Mouse (Mus musculus): ENCODE data around the gene Zfp276.
"Not testable (repeated sequence)": the region's sequence is repeated elsewhere in the genome, so short reads cannot be mapped to it uniquely, and the experiment has no call there.

Zfp276 gene

GRCm38 (mm10) chr8:123244382-123244781 is 9.6 kb upstream of the Zfp276 start:
- DNase-seq (ENCODE audit: low read depth, low spot score): no peak

- no peak for DNase-seq (ENCODE audit: low read depth, low spot score)
Measured at GRCm38 (mm10) chr8:123245543-123245942, 8.5 kb upstream of the Zfp276 start.

DNA sequence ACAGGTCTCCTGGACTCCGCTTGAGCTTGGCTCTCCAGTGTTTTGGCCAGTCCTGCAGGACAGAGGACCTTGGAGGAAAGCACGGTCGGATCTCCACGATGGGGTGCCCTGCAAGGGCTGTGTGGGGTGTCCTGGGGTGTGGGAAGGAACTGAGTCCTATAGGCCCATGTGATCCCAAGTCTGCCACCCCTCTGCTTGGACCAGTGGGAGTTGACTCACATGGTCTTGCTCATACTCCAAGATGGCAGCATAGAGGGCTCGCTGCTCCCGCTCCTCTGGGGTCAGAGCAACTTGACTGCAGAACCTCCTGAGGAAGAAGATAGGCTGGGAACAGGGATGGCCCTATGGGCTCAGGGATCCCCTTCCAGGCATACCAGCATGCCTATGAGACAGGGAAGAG is 6.2 kb upstream of the Zfp276 start:
- DNase-seq (ENCODE audit: low read depth, low spot score): no peak

GRCm38 (mm10) chr8:123248596-123248995 is 5.4 kb upstream of the Zfp276 start:
- DNase-seq (ENCODE audit: low read depth, low spot score): no peak

DNA sequence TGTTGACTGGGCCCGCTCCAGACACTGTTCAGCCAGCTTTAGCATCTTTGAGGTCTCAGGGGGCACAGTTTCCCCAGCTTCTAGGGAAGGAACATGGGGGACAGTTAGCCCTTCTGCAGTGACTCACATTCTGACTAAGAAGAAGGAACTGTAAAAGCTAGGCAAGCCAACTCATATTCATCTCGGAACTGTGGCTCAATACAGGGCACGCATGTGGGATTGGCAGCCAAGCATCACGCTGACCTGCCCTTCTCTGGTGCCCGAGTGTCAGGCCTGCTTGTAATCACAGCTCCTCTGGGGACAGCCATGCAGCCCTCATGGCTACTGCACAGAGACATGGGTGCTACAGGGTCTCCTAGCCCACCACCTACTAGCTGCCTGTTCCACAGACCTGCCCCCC is 3.1 kb upstream of the Zfp276 start:
- no peak for DNase-seq (ENCODE audit: low read depth, low spot score)

DNA sequence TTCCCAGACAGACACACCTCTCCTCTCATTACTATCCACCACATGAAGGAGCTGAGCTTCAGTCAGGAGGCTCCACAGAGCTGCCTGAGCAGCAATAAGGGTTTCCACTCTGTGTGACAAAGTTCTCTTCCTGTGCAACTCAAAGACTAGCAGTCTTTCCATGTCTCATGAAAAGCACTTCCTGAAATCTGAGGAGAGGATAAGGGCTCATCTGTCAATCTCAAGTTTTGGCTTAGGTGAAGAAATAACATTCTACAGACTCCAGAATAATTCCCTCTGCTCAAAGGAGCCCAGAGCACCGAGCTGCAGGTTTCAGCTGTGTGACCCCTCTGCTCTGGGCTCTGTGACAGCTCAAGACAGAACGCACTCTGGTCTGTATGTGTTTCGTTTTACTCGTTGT is 1.1 kb upstream of the Zfp276 start:
- no peak for DNase-seq (ENCODE audit: low read depth, low spot score)

DNA sequence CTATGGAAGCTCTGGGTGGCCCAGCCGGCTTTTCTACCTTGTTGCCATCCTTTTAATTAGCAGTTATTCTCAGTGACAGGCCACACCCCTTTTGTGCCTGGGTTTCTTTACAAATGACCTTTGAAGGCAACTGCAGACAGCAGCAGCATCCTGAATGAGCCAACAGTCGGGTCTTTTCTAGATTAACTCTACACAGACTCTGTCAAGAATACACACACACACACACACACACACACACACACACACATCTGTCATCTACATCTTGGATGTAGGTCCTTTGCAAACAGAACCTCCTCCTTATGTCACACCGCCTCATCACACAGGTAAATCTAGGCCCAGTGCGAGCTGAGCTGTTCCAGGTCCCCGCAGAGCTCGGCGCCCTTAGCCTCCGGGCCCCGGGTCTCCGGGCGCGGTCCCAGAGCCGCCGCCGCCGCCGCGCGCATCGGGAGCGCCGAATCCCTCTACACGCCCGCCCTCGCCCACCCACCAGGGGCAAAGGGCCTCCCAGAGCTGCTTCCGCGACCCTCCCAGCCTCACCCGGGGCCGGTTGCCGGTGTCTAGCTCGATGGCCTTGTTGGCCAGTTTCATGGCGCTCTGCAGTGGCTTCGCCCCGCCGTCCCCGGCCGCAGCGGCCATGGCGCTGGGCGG is 420 bp upstream of the Zfp276 start:
- DNase-seq (ENCODE audit: low read depth, low spot score): no peak

GRCm38 (mm10) chr8:123255170-123255569 is 1.2 kb downstream of the Zfp276 start:
- DNase-seq (ENCODE audit: low read depth, low spot score): no peak

DNA sequence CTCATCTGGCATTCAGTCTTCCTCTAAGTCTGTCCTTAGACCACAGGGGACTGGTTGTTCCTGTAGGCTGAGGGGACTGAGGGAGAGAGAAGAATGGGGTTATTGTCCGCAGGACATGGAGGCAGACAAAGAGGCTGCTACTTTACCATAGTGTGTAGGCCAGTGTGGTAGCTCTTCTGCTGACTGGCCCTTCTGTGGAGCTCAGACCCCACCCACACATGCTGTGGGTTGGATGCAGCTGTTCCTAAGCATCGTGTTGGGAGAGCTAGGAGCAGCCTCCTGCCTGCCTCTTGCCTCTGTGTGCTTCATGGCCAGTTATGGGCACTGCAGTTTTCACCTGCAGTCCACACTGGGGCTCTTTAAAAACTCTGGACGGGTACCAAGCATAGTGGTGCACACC is 3.1 kb downstream of the Zfp276 start:
- DNase-seq (ENCODE audit: low read depth, low spot score): no peak

DNA sequence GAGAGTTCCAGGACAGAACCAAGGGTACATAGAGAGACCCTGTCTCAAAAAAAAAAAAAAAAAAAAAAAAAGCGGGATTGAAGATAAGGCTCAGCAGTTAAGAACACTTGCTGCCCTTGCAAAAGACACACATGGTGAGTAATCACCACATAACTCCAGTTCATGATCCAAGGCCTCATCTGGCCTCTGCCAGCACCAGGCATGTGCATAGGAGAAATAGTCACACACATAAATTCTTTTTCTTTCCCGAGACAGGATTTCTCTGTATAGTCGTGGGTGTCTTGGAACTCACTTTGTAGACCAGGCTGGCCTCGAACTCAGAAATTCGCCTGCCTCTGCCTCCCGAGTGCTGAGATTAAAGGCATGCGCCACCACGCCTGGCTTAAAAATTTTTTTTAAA is 3.6 kb downstream of the Zfp276 start:
- not testable (repeated sequence) for DNase-seq (ENCODE audit: low read depth, low spot score)

DNA sequence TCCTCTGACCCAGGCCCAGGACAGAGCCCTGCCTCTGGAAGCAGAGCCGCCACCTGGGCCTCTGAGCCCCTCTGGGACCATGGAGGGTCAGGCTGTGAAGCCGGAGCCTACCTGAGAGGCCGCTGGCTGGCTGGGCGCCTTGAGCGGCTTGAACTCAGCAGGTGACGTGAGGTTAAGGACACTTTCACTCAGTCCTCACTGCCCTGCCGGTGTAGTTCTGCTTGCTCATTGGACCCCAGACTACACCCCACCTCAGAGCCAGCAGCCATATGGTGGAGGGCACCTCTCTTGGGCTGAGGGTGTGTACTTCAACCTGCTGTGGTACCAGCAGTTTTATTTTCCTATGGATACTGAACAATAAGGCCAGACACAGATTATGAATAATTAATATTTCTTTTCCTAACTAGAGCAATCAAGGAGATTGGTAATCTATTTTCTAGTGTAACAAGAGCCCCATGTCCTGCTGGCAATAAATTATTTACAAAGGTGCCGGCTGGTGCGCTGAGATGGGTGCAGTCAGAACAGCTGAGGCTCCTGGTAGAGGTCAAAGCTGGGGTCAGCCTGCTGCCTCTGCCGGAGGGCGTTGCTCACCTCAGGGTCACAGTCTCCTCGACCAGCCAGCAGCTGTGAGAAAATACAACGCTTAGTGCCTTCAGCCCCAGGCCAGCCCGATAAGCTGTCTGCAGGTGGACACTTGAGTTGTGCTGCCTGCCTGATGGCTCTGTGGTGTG is 14.1 kb downstream of the Zfp276 start:
- peak; percentile 46 for DNase-seq (ENCODE audit: low read depth, low spot score)

- no peak for DNase-seq (ENCODE audit: low read depth, low spot score)
Measured at GRCm38 (mm10) chr8:123271147-123271546, 17.2 kb downstream of the Zfp276 start.

DNA sequence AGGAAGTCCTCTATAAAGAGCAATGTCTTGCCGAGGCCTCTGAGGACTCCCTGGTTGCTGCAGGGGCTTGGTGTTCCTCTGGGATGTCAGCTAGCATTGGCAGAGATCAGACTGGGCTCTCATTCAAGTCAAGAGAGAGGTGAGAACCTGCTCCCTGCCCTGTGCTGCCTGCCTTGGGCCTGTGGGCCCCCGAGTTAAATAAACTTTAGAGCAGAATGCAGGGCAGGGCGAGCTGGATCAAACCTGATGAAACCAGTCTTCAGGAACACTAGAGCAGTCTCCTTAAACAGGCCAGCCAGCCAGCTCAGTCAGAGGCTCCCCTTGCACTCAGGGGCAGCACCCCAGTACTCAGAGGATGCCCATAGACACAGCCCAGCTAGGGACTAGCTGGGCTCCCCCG is 17.9 kb downstream of the Zfp276 start:
- DNase-seq (ENCODE audit: low read depth, low spot score): peak; percentile 65

GRCm38 (mm10) chr8:123274447-123274846 is 20.5 kb downstream of the Zfp276 start:
- no peak for DNase-seq (ENCODE audit: low read depth, low spot score)

DNA sequence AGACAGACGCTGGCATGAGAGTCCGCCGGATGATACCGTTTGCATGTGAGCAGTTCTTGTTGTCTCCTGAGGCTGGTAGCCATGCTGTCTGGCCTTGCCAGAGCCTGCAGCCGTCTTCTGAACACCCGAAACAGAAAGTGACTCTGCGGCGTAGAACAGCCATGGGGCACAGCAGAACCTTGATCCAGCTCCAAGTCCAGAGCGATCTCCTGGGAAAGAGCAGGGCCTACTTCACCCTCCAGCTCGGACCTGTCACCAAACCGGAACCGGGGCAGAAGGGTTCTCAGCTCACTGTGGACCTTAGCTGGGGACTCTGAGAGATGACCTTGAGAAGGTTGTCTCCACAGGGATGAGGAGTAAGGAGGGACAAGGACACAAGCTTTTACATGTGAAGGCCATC is 21.1 kb downstream of the Zfp276 start:
- DNase-seq (ENCODE audit: low read depth, low spot score): no peak

DNA sequence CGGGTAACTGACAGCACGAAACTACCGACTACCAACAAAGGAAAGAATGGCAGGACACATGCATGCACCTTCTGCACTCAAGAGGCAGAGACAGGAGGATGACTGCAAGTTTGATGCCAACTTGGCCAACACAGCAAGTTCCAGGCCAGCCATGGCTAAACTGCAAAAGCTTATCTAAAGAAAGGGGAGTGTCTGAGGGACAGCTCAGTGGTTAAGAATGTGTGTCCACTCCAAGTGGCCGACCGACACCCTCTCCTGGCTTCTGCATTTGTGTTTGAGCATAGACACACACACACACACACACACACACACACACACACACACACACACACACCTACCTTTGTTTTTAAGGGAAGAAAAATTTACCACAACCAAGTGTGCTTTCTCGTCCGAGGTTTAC is 24.4 kb downstream of the Zfp276 start:
- no peak for DNase-seq (ENCODE audit: low read depth, low spot score)

DNA sequence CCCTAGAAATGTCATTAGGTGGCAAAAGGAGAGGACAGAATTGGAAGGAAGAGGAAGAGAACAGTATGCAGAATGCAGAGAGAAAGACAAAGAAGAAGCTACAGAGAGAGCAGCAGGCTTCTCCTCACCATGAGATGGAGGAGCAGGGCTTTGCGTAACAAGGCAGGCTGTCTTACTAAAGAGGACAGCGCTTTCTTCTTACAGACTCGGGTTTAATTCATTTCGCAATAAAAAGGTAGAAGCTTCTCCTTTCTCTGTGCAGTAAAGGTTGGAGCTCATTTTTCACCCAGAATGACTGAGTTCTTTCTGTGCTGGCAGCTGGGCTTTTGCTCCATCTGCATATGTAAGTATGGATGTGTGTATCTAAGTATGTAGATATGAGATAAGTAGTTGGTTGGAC is 25.8 kb downstream of the Zfp276 start:
- DNase-seq (ENCODE audit: low read depth, low spot score): no peak

GRCm38 (mm10) chr8:123280302-123281094 is 26.5 kb downstream of the Zfp276 start:
- DNase-seq (ENCODE audit: low read depth, low spot score): no peak

- DNase-seq (ENCODE audit: low read depth, low spot score): not testable (repeated sequence)
Measured at GRCm38 (mm10) chr8:123282994-123283393, 29.0 kb downstream of the Zfp276 start.

DNA sequence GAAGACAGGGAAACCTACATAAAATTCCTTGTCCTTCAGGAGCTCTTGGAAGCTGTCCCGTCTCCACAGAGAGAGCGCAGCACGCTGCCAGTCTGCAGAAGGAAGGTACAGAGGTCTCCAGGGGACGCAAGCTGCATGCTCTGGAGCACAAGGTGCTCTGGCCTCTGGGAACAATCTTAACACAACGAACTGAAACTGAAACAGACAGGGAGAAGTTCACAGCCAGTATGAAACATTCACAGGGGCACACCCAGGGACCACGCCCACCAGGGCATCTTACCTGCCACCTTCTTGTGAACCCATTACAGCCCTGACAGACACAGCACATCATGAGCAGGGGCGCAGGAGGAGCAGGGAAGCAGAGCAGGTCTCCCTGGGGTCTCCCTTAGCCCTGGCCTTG is 30.0 kb downstream of the Zfp276 start:
- DNase-seq (ENCODE audit: low read depth, low spot score): no peak

DNA sequence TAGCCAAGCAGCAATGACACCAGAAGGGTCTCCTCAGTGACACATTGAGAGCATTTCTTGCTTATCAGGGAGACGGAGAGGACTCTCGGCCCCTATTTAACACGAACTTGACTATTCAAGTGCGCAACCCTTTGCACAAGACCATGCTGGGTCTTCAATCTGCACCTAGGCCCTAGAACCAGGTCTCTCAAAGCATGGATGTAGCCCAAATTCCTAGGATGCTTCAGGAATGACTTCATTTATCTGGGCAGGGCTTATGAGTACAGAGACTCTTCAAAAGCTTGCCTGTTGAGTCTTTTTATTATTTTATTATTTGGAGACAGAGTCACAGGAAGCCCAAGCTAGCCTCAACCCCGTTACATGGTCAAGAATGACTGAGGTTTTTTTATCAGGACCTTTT is 30.5 kb downstream of the Zfp276 start:
- no peak for DNase-seq (ENCODE audit: low read depth, low spot score)

GRCm38 (mm10) chr8:123287362-123287761 is 33.4 kb downstream of the Zfp276 start:
- DNase-seq (ENCODE audit: low read depth, low spot score): no peak

- peak; percentile 68 for DNase-seq (ENCODE audit: low read depth, low spot score)
Measured at GRCm38 (mm10) chr8:123290166-123290565, 36.2 kb downstream of the Zfp276 start.
